Mouse (Mus musculus) bone marrow macrophage, adult 2 months (primary cell): ENCODE results near the gene Ciapin1.

ENCODE experiments used
- CTCF ChIP-seq: IDR thresholded peaks from 2 replicates; pipeline ENCODE4 v1.5.1; 2012; ENCODE audit warnings: low read depth, mild to moderate bottlenecking, low read length, moderate library complexity
- POLR2A ChIP-seq: IDR thresholded peaks from 2 replicates; pipeline ENCODE4 v1.6.1; 2012; ENCODE audit warnings: mild to moderate bottlenecking, low read depth, low read length, borderline replicate concordance

GRCm38 (mm10) chr8:94808372-94808771 is 29.8 kb downstream of the Ciapin1 start:
- TF ChIP-seq CTCF (no peak), POLR2A (no peak)
